Mouse (Mus musculus) neutrophil, adult 59 days (primary cell): Measurements from ENCODE around the gene Slc1a3. TPM values are rescaled to one million over a fixed set of nuclear protein-coding genes. Genes with fewer than 3 reads are reported as not detected.

ENCODE experiments used
- total RNA-seq, 2 experiments: library from RNA; stranded (reverse); gene quantifications; 1 replicate in 1 of 2; 2 replicates in 1 of 2; pipeline ENCODE4 v1.2.4; 2023

Slc1a3 gene
- under 1 TPM; 0.44 to 0.58 TPM for total RNA-seq

GRCm38 (mm10) chr15:8710146-8711006 lies at the start of gene Slc1a3:
TSS of gene Slc1a3 (minus strand) at chr15:8710764.

Other genes starting within 250 kb of the Slc1a3 start
- gene Gm2310, start 190.8 kb downstream of the Slc1a3 start, total RNA-seq: not detected